Mouse (Mus musculus): ENCODE data around the gene Olfr102. TPM values are rescaled to one million over a fixed set of nuclear protein-coding genes. Genes with fewer than 3 reads are reported as not detected.

The Olfr102 gene
- not detected in 2 replicates for polyA plus RNA-seq (2014; fragmentation: Nextera tagmentation; extraction: Ambion mirVana)

DNA sequence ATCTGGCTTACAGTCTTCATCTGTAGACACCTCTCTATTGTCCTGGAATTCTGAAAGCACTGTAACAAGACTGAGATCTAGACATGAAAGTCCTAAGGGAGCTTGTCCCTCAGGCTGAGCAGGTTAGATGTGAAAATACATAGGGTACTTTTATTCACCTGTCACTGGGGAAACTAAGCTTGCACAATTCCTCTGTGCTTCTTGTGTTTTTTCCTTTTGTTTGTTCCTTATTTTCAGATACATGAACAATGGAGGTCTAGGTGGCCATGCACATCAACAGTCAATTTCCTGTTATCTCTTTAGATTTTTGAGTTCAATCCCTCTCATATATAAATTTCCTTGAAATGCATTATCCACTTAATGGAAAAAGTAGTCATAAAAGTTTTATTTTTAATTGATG, at the start of gene Olfr102:
TSS of gene Olfr102 (minus strand) at position 101 of the 400 bp plus-strand sequence.
- H3K4me1 ChIP-seq (replicated peaks; ENCODE audit: control insufficient read depth, insufficient read depth, low read length): no peaks in the 10 kb centered on the region
- ATAC-seq (replicated peaks; ENCODE audit: low FRiP score): no peak
- no peaks in the 10 kb centered on the region for H3K9me3 ChIP-seq (ENCODE audit: control insufficient read depth, low read length)
- no peaks in the 10 kb centered on the region for H3K27me3 ChIP-seq (ENCODE audit: control insufficient read depth, insufficient read depth, low read length)
- no peak within 1 kb of the TSS for H3K4me2 ChIP-seq (ENCODE audit: low read depth, low read length, severe bottlenecking)
- DNase-seq (ENCODE audit: low spot score): no peak
- H3K9ac ChIP-seq (ENCODE audit: low read length): no peak within 1 kb of the TSS
- no peak within 1 kb of the TSS for H3K4me3 ChIP-seq (ENCODE audit: low read depth, low read length)
- H3K36me3 ChIP-seq (ENCODE audit: control insufficient read depth, insufficient read depth, low read length): no peaks in the 10 kb centered on the region
- H3K27ac ChIP-seq (ENCODE audit: low read depth, low read length): no peak within 1 kb of the TSS

DNA sequence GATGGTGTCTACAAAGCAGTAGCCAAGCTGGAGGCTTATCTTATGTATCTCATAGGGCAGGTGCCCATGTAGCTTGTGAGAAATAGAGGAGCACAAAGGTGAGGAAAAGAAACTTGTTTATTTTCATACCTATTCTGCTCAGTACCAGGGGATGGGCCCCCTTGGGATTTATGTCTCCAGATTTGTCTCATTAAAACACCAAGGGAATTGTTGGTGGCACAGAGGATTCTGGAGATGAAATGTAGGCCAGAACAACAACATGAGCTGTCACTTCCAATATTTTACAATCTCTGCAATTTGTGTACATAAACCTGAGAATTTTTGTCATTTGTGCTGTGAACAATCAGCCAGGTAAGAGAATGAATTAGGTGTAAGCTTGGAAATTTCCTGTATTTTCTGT, 42.4 kb upstream of the Olfr102 start, which contains the start of gene Olfr104-ps:
TSS of gene Olfr104-ps (plus strand) at position 301 of the 400 bp plus-strand sequence.
- DNase-seq (ENCODE audit: low spot score) (no peak), ATAC-seq (replicated peaks; ENCODE audit: low FRiP score) (no peak)
- no peaks in the 10 kb centered on the region for H3K36me3 ChIP-seq (ENCODE audit: control insufficient read depth, insufficient read depth, low read length)
- H3K27me3 ChIP-seq (ENCODE audit: control insufficient read depth, insufficient read depth, low read length): no peaks in the 10 kb centered on the region
- no peaks in the 10 kb centered on the region for H3K9me3 ChIP-seq (ENCODE audit: control insufficient read depth, low read length)
- no peak within 1 kb of the TSS for H3K4me2 ChIP-seq (ENCODE audit: low read depth, low read length, severe bottlenecking)
- no peaks in the 10 kb centered on the region for H3K4me1 ChIP-seq (replicated peaks; ENCODE audit: control insufficient read depth, insufficient read depth, low read length)
- no peak within 1 kb of the TSS for H3K27ac ChIP-seq (ENCODE audit: low read depth, low read length)
- no peak within 1 kb of the TSS for H3K4me3 ChIP-seq (ENCODE audit: low read depth, low read length)
- no peak within 1 kb of the TSS for H3K9ac ChIP-seq (ENCODE audit: low read length)

- H3K27me3 ChIP-seq (ENCODE audit: control insufficient read depth, insufficient read depth, low read length): no peaks in the 10 kb centered on the region
- H3K9ac ChIP-seq (ENCODE audit: low read length): no peak within 1 kb of the TSS
- no peaks in the 10 kb centered on the region for H3K4me1 ChIP-seq (replicated peaks; ENCODE audit: control insufficient read depth, insufficient read depth, low read length)
- H3K9me3 ChIP-seq (ENCODE audit: control insufficient read depth, low read length): no peaks in the 10 kb centered on the region
- H3K4me2 ChIP-seq (ENCODE audit: low read depth, low read length, severe bottlenecking): no peak within 1 kb of the TSS
- 92% methylated on average over 2 of the region's 2 CpGs for WGBS
- H3K27ac ChIP-seq (ENCODE audit: low read depth, low read length): no peak within 1 kb of the TSS
- no peaks in the 10 kb centered on the region for H3K36me3 ChIP-seq (ENCODE audit: control insufficient read depth, insufficient read depth, low read length)
- no peak for ATAC-seq (replicated peaks; ENCODE audit: low FRiP score)
- no peak within 1 kb of the TSS for H3K4me3 ChIP-seq (ENCODE audit: low read depth, low read length)
- no peak for DNase-seq (ENCODE audit: low spot score)
Measured at GRCm38 (mm10) chr17:37339598-37339997, 22.7 kb upstream of the Olfr102 start, which contains the start of gene Olfr103. Gene Olfr103 (minus strand): TSS chr17:37339698.

DNA sequence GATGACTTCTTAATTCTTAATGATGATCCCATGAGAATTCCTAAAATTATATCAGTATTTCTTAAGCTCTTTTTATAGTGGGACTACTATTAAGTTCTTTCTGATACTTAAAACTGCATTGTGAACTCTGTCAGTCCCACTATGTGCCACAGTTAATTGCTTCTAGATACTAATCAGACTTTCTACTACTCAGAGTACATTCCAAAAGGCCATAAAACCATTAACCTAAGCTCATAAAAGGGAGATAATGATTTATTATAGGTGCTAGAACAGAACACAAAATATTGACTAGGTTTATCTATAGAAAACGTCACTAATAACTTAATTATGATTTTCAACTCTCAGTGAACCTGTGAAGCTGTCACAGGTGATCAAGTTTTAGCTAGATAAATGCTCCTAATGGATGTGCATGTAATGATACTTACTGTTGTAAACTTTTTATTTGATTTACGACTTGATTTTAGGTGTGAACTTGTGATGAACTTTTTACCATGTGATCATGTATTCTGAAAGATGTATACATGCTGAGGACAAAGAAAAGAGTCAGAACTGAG, 6.6 kb downstream of the Olfr102 start:
- H3K9ac ChIP-seq (ENCODE audit: low read length): no peak overlapping the region
- DNase-seq (ENCODE audit: low spot score) (no peak), ATAC-seq (replicated peaks; ENCODE audit: low FRiP score) (no peak)
- H3K4me1 ChIP-seq (replicated peaks; ENCODE audit: control insufficient read depth, insufficient read depth, low read length): no peaks in the 10 kb centered on the region
- no peak overlapping the region for H3K4me3 ChIP-seq (ENCODE audit: low read depth, low read length)
- 62% methylated on average over 2 of the region's 2 CpGs for WGBS
- no peaks in the 10 kb centered on the region for H3K36me3 ChIP-seq (ENCODE audit: control insufficient read depth, insufficient read depth, low read length)
- H3K27me3 ChIP-seq (ENCODE audit: control insufficient read depth, insufficient read depth, low read length): no peaks in the 10 kb centered on the region
- no peaks in the 10 kb centered on the region for H3K9me3 ChIP-seq (ENCODE audit: control insufficient read depth, low read length)
- H3K27ac ChIP-seq (ENCODE audit: low read depth, low read length): no peak overlapping the region
- no peak overlapping the region for H3K4me2 ChIP-seq (ENCODE audit: low read depth, low read length, severe bottlenecking)

DNA sequence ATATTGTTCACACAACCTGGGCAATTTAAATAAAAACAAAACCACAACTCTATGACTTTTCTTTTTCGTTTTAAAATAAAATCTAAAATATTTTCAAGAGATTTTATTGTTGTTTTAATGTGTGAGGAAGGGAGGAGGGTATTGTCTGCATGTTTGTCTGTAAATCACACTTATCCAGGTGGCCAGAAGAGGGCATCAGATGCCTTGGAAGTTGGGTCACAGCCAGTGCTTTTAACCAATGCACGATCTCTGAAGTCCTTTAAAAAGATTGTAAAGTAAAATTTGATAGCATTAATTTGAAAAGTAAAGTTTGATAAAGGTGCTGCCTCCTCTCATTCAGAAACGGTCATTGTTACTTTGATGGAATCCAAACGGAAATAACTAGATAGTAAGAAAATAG, 8.4 kb downstream of the Olfr102 start:
- no peak for ATAC-seq (replicated peaks; ENCODE audit: low FRiP score)
- no peaks in the 10 kb centered on the region for H3K4me1 ChIP-seq (replicated peaks; ENCODE audit: control insufficient read depth, insufficient read depth, low read length)
- H3K27me3 ChIP-seq (ENCODE audit: control insufficient read depth, insufficient read depth, low read length): no peaks in the 10 kb centered on the region
- no peak overlapping the region for H3K9ac ChIP-seq (ENCODE audit: low read length)
- no peaks in the 10 kb centered on the region for H3K9me3 ChIP-seq (ENCODE audit: control insufficient read depth, low read length)
- no peak overlapping the region for H3K4me3 ChIP-seq (ENCODE audit: low read depth, low read length)
- no peaks in the 10 kb centered on the region for H3K36me3 ChIP-seq (ENCODE audit: control insufficient read depth, insufficient read depth, low read length)
- WGBS: 48% methylated on average over 4 of the region's 4 CpGs
- no peak for DNase-seq (ENCODE audit: low spot score)
- H3K27ac ChIP-seq (ENCODE audit: low read depth, low read length): no peak overlapping the region
- no peak overlapping the region for H3K4me2 ChIP-seq (ENCODE audit: low read depth, low read length, severe bottlenecking)

GRCm38 (mm10) chr17:37304213-37304612, 12.6 kb downstream of the Olfr102 start, which contains the start of gene Olfr101:
Gene Olfr101 (minus strand): TSS chr17:37304313.
- Histone ChIP-seq H3K9me3 (ENCODE audit: control insufficient read depth, low read length) (no peaks in the 10 kb centered on the region), H3K4me3 (ENCODE audit: low read depth, low read length) (no peak within 1 kb of the TSS), H3K27me3 (ENCODE audit: control insufficient read depth, insufficient read depth, low read length) (no peaks in the 10 kb centered on the region), H3K27ac (ENCODE audit: low read depth, low read length) (no peak within 1 kb of the TSS), H3K4me2 (ENCODE audit: low read depth, low read length, severe bottlenecking) (no peak within 1 kb of the TSS), H3K4me1 (replicated peaks; ENCODE audit: control insufficient read depth, insufficient read depth, low read length) (no peaks in the 10 kb centered on the region), H3K9ac (ENCODE audit: low read length) (no peak within 1 kb of the TSS), H3K36me3 (ENCODE audit: control insufficient read depth, insufficient read depth, low read length) (no peaks in the 10 kb centered on the region)
- 85% methylated on average over 4 of the region's 4 CpGs for WGBS
- ATAC-seq (replicated peaks; ENCODE audit: low FRiP score): no peak
- no peak for DNase-seq (ENCODE audit: low spot score)

GRCm38 (mm10) chr17:37283360-37283759, 33.5 kb downstream of the Olfr102 start, which contains the start of gene Olfr99:
Gene Olfr99 (minus strand): TSS chr17:37283460.
- Histone ChIP-seq H3K36me3 (ENCODE audit: control insufficient read depth, insufficient read depth, low read length) (no peaks in the 10 kb centered on the region), H3K9me3 (ENCODE audit: control insufficient read depth, low read length) (no peaks in the 10 kb centered on the region), H3K9ac (ENCODE audit: low read length) (no peak within 1 kb of the TSS), H3K4me1 (replicated peaks; ENCODE audit: control insufficient read depth, insufficient read depth, low read length) (no peaks in the 10 kb centered on the region), H3K27me3 (ENCODE audit: control insufficient read depth, insufficient read depth, low read length) (no peaks in the 10 kb centered on the region), H3K4me3 (ENCODE audit: low read depth, low read length) (no peak within 1 kb of the TSS), H3K4me2 (ENCODE audit: low read depth, low read length, severe bottlenecking) (no peak within 1 kb of the TSS), H3K27ac (ENCODE audit: low read depth, low read length) (no peak within 1 kb of the TSS)
- 68% methylated on average over 1 of the region's 1 CpGs for WGBS
- ATAC-seq (replicated peaks; ENCODE audit: low FRiP score) (no peak), DNase-seq (ENCODE audit: low spot score) (no peak)

DNA sequence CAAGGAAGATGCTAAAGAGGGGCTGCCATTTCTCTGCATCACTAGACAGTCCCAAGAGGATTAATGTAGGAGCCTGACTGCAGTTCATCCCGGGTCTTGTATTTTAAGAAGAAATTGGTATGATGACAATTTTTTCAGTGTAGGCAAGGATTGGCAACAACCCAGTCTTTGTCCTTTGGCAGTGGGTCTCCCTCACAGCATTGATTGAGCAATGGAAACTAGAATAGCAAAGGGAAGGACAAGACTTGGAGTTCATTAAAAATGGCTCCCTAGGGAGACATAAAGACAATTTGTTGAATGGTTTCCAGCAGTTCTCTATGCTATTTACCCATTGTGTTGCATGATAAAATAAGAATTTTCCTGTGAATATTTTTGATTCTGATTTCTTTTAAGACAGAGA, 36.5 kb downstream of the Olfr102 start:
- H3K27me3 ChIP-seq (ENCODE audit: control insufficient read depth, insufficient read depth, low read length): no peaks in the 10 kb centered on the region
- no peak for DNase-seq (ENCODE audit: low spot score)
- H3K4me3 ChIP-seq (ENCODE audit: low read depth, low read length): no peak overlapping the region
- H3K4me1 ChIP-seq (replicated peaks; ENCODE audit: control insufficient read depth, insufficient read depth, low read length): no peaks in the 10 kb centered on the region
- no peaks in the 10 kb centered on the region for H3K36me3 ChIP-seq (ENCODE audit: control insufficient read depth, insufficient read depth, low read length)
- no peaks in the 10 kb centered on the region for H3K9me3 ChIP-seq (ENCODE audit: control insufficient read depth, low read length)
- WGBS: 84% methylated on average over 1 of the region's 1 CpGs
- no peak for ATAC-seq (replicated peaks; ENCODE audit: low FRiP score)
- no peak overlapping the region for H3K27ac ChIP-seq (ENCODE audit: low read depth, low read length)
- H3K4me2 ChIP-seq (ENCODE audit: low read depth, low read length, severe bottlenecking): no peak overlapping the region
- no peak overlapping the region for H3K9ac ChIP-seq (ENCODE audit: low read length)

DNA sequence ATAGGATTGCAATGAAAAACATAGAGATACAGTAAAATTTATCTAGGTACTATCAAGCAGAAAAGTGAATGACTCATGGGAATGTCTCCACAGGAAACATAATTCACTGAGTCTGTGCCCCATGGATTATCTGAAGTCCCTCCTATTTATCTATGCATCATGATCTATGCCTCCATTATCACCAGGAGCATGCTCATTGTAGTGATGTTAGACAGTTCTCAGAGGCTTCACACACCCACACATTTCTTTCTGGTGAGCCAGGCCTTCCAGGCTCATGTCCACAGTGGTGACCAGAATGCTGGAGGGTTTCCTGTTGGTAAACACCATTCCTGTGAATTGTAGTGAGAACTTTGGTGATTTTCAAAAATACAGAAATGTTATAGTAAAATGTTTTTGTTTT, 40.3 kb downstream of the Olfr102 start:
- no peaks in the 10 kb centered on the region for H3K4me1 ChIP-seq (replicated peaks; ENCODE audit: control insufficient read depth, insufficient read depth, low read length)
- no peak overlapping the region for H3K27ac ChIP-seq (ENCODE audit: low read depth, low read length)
- DNase-seq (ENCODE audit: low spot score): no peak
- no peak overlapping the region for H3K9ac ChIP-seq (ENCODE audit: low read length)
- no peak for ATAC-seq (replicated peaks; ENCODE audit: low FRiP score)
- no peak overlapping the region for H3K4me3 ChIP-seq (ENCODE audit: low read depth, low read length)
- H3K36me3 ChIP-seq (ENCODE audit: control insufficient read depth, insufficient read depth, low read length): no peaks in the 10 kb centered on the region
- no peak overlapping the region for H3K4me2 ChIP-seq (ENCODE audit: low read depth, low read length, severe bottlenecking)
- no peaks in the 10 kb centered on the region for H3K9me3 ChIP-seq (ENCODE audit: control insufficient read depth, low read length)
- no peaks in the 10 kb centered on the region for H3K27me3 ChIP-seq (ENCODE audit: control insufficient read depth, insufficient read depth, low read length)

All from forebrain, embryonic 11.5 days (tissue).